Mouse (Mus musculus): ENCODE data around the gene Cfap299.

Cfap299 gene

DNA sequence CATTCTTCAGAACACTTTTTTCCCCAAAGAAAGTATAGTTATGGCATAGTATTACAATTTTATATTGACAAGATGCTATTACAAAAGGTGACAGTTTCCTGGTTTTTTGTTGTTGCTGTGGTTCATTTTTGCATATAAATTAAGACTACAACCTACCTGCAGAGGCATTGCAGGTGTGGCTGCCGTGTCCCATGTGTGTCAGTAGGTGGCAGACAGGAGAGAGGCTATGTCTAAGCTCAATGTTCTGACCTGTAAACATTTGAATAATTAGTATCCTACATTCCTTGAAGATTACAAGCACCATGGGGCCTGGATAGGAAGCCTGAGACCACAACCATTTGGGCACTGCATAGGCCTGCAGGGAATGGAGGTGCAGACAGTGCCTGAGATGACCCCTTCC, 212.2 kb downstream of the Cfap299 start:
- no peak for DNase-seq

DNA sequence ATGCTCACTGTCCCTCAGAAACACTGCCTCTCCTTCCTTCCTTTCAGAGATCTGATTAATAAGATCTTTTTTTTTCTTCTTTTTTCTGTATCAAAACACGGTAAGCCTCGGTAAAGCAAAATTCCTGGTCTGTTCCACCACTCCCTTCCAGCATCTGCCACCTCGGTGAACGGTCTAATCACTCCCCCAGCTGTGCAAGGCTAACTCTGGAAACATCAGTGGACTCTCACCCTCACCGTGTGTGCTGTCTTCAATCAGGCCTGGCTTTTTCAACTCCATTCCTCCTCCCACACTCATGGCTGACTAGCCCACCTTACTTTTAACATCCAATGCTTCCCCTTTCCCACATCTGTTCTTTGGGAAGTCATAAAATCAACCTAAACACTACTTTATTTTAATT, 221.2 kb downstream of the Cfap299 start:
- DNase-seq: no peak

DNA sequence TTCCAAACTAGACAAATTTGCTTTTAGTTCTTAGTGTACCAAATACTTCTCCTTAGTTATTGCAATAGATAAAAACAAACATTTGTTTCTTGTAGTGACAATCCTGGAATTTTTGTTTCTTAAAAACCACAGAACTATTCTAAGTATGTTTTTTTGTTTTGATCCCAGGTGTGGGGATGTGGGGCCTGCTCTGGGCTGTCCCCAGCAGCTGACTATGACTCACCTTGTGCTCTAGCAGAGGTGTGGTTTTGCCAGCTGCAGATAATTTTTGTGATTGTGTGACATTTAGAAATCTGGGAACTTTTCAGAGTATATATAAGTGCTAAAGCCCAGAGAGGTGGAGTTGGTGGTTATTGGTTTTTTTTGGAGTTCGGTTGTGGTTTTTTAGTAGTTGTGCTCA, 221.8 kb downstream of the Cfap299 start:
- no peak for DNase-seq

DNA sequence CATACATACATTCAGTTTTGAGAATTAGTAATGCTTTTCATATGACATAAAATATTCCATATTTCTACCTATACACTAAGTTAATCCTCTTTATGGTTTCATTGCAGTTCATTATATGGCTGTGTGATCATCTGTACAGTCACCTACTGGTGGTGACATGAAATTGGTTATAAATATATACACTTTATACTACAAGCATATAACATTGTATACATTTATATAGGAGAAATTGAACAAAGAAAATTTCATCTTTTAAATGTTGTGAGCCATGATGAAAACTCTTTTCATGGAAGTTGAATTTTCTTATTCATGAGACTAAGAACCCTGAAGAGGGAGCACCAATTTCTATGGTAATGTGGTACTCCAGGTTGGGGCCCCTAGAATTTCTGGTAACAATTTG, 223.3 kb downstream of the Cfap299 start, which contains the start of gene Gm11111:
TSS of gene Gm11111 (plus strand) at position 301 of the 400 bp plus-strand sequence.
- no peak for DNase-seq

DNA sequence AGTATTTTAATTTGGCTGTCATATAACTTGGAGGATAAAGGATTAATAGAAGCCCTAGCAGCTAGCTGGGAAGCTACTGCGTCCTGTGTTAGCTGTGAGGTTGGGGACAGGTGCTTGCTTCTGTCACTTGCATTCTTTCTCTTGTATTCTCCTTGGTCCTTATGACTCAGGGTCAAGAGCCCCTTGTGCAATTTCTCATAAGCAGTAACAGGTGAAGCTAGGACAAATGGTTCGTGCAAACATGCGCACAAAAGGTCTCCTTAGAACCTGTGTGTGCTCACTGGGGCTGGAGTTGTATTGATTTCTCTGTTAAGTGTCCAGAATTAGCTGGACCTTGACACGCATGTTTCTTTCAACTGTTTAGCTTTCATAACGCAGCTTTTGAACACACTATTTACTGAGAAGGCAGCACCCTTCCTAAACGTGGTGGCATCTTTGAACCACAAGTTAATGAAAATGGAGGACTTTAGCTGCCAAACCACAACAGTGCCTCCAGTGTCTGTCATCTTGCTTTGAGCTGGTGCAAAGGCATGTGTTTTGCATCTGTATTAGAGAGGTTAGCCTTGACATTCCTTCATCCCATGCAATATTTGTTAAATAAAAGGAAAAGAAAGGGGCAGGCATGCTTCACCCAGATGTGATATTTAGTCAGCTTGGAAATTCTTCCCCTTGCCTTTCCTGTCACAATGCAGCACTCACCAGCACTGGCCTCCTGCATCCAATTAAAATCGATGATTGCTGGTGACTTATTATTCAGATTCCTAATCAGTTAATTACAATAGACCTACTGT, 223.9 kb downstream of the Cfap299 start:
- DNase-seq: peak in 1 of 2 experiments; percentile 64

DNA sequence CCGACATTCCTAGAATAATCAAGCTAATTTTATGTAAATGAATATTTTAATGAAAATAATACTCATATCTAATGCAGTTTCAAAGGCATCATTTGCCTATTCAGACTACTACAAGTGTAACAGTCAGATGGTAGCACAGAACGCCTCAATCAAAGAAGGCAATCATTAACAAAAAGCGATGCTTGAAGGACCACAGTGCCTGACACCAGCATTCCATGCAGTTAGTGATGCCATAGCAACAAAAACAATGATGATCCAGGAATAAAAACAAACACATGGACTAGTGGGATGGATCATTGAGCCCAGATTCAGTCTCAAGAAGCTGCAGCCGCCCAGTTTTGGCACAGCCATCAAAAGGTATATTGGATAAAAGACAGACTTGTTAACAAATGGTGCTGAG, 232.2 kb downstream of the Cfap299 start:
- DNase-seq: no peak

DNA sequence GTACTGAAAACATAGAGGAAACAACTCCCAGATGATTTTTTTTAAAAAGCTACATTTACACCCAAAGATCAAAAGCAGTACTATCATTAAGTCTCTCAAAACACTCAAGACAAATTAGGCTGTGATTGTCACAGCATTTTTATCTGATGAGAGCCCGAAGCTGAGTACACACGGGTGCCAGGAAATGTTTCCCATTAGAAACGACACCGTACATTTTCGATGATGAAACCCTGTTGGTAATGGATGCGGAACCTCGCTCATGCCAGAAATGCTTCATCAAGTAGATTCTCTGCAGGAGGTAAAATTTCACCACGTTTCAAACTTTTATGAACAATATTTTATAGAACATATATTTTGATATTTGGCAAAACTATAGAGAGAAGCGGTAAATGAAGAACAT, 233.7 kb downstream of the Cfap299 start:
- DNase-seq: no peak

DNA sequence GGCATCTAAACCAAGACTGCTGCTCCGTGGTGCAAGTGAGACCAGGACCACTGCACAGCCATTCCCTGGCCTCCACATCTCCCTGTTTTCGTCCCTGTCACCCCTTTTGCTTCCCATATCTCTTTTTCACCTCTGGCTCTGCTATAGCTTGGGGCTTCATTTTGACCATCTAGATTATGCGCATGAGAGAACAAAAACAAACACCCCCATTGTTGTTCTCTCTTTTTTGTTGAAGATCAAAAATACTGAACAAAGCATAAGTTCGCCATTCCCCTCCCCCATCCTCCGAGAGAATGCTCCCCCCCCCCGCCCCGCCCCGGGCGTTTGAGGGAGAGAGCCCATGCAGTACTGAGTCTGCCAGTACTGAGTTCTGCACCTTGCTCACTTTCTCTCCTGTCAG, 234.7 kb downstream of the Cfap299 start:
- DNase-seq: no peak

DNA sequence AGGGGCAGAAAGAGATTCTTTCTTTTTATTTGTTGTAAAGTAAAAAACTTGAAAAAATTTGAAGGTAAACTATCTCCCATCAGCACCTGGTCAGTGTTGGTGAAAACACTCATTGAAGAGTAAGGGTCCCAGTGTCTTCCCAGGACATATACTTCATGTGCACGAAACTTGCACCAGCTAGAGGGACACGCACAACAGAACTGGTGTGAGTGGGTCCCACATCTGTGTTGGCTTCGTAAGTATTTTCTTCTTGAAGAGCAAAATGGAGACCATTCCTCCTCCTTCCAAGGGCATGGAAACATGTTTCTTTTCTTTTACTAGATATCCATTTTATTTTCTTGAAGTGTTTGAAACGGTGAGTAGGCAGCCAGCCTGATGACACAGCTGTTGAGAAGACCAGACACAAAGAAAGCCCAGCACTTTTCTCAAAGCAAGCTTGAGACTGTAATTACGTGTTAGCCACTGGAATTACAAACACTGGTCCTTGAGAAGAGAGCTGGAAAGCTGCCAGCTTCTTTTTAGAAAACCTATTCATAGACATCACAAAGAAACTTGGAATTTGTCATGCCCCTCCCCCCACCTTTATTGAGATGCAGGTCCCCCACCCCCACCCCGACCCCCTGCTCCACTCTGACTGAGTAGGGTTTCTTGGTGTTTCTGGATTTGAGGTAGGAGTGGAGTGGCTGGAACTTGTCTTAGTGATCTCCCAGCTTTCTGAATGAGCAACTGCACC, 237.5 kb downstream of the Cfap299 start:
- DNase-seq: no peak

DNA sequence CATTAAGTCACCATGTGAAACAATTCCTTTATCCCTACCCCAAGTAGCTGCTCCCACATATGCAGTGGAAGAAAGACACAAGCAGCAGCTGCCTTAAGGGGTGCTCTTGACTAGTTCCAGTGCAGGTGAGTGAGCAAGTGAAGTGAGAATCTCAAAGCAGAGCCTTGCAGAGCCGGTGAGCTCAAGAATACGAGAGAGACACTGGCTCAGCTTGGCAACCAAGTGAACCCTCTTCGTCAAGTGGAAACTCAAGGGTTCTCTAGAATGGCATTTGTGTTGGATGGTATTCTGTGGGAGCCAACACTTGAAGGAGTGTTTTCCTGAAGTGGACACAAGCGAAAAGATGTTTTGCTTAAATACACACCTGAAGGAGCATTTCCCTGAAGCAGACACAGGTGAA, 239.4 kb downstream of the Cfap299 start:
- peak; percentile 13 to 44 for DNase-seq

DNA sequence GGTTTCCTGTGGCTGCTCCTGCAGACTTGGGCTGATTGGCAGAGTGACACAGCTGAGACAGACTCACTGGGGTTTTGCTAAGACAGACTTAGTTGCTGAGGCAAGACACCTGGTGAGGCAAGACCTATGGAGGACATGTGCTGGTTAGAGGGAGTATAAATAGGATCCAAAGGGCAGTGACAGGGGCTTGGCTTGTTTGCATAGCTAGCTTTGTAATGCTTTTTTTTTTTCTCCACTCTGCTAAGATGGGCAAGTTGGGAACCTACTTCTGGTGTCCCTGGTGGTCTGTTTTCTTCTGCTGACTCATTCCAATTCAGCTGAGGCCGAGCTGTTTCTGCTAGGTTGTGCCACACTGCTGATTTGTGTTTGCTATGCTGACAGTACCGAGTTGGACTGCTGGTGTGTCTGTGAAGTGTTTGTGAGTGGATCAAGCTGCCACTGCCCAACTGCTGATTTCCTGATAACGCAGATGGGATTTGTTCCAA, 240.0 kb downstream of the Cfap299 start:
- peak in 1 of 2 experiments; percentile 21 for DNase-seq

DNA sequence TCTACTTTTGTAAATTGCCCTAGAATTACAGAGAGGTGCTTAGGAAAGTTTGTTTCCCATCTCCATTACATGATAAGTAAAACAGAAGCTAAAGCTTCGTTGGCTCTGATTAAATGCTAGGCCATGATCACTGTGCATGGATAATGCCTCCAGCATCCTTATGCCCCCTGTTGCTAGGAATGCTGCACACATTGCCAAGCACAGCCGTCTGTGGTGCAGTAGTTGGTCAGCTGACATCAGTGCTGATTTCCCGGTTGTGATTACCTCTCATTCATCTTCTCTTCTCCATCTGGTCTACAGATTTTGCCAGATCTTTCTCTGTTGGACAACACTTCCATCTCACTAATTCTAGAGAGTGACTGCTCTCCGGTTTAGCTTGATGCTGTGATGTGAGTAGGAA, 243.3 kb downstream of the Cfap299 start:
- DNase-seq: no peak

DNA sequence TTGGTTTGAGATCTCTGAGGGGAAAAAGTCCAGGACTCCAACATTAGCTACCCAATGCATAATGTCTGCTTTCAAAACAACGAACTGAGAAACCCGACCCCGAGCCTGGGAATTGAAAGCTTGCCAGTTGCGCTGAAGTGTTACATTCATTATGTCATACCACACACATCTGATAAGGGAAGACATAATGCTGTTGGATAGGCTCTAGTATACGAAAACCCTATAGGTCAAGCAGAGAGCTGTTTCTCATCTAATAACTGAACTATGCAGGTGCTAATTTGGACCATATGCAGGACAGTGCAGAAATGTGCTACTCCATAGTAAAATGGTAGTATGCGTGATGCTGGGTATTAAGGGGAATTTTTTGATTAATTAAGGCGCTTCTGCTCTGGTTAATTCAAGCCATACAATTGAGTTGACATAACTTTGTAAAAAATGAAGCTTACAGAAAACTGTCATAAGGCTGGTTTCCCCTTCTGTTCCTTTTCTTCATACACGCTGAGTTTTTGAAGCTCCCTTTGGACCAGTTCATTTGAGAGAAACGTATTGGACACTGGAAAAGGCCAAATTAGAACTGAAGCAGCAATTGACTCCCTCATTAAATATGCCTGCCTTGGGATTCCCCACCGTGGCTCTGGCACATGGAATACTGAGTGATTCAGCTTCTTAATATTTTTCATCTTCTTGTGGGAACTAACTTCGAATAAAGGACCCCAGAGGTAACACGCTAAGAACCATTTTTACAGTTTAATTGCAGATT, 245.8 kb downstream of the Cfap299 start:
- DNase-seq: no peak

DNA sequence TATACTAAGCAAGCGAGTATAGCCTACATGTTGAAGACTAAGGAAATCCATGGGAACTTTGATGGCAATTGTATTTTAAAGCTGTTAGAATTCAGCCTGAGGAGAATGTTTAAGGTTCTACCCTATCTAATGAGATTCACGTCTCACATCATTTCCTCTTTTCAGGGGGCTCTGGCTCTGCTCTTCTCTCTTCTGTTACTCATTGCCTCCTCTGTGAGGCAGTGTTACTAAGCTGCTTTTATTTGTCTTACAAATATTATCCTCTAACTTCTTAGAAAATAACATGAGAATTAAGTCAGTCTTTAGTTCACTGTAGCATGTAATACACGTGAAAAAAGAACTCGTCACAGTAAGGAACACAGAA, 246.3 kb downstream of the Cfap299 start:
- no peak for DNase-seq

DNA sequence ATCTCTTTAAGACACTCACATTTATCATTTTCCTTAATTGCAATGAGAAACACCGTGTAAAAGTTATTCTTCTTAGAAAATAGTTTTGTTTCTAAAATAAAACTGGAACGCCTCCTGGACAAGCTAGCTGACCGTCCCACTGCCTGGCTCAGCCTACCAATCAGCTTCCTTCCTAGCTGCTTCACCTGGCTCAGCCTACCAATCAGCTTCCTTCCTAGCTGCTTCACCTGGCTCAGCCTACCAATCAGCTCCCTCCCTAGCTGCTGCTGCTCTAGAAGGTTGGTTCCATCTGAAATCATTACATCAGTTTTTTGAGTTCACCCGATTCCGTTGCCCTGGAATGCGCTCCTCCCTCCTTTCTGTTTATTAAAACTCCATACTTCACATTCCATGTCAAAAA, 247.4 kb downstream of the Cfap299 start:
- peak; percentile 18 to 26 for DNase-seq

DNA sequence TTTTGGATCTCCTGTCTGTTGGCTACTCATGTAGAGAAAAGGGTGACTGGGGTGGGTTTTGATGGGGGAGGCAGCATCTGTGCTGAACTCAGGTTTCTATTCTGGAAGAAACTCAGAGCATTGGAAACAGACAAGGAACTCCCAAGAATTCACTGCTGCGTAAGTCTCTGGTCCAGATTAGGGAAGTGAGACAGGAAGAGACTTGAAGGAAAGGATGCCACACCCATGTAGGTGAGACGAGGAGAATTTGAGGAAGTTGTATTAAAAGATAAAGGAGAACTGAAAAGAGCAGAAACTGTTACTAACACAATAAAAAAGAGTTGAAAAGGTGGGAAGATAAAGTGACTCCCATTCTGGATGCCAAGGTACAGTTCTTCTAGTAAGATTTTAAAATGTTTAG, 249.3 kb downstream of the Cfap299 start:
- no peak for DNase-seq

DNA sequence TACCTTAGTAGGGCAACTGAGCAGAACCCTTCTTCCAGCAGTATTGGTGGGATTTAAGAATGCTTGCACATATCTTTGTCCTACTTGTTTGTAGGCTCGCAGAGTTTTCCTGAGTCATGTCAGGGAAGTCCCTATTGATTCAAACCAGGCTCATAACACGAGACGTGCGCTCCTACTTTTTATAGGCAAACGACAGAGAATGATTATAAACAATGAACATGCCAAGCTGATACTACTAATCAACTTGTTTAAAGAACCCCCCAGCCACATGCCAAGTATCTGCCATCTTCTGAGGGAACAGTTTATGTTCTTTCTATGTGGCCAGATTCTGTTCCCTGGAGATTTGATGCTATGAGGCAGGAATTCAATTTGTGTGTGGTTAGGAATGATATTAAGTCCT, 251.7 kb downstream of the Cfap299 start:
- DNase-seq: no peak

DNA sequence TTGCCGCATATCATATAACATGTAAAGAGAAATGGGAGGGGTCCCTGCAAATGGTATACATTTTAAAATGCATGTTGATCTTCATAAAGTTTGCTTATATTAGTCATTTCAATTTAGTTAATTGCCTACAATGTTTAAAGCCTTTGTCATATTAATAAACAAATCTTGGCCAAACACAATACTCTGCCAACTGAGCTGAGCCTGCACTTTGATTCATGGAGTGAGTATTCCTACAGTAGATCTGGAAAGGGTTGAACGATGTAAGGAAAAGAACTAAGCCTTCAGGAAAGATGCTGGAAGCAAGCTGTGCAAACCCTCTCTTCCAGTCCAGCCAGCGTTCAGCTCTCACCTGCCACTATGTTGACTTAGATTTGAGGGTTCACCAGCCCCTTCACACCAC, 252.9 kb downstream of the Cfap299 start:
- no peak for DNase-seq

DNA sequence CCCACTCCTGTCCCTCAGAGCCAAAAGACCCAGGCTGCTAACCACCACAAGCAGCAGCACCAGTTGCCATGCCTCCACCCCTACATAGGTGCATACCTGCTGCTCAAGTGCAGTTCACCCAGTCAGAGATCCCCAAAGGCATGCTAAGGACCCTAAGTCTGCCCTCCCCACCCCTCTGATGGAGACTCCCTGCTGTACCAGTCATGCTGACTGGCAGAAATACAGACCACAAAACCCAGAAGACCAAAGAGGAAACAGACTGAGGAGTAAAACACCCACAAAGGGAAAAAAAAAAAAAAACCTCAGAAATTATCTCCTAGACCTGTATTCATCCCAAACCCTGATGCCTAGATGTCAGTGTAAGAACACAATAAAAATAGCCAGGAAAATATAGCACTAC, 256.8 kb downstream of the Cfap299 start:
- DNase-seq: no peak

DNA sequence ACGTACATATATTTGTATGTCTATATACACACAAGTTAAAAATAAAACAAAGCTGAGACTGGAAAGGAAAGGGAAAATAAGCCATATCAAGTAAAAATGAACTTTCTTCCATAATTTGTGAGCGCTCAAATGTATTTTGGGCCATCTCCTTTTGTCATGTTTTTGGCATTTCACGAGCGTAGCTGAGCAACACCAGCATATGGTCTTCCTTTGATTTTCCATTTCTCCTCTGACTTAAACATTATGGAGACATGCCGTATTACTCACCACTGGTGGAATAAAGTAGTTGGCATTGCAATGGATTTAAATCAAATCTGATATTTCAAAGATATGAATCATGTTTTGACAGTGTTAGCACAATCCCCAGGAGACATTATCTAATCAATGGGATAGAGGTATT, 284.4 kb downstream of the Cfap299 start:
- no peak for DNase-seq

DNA sequence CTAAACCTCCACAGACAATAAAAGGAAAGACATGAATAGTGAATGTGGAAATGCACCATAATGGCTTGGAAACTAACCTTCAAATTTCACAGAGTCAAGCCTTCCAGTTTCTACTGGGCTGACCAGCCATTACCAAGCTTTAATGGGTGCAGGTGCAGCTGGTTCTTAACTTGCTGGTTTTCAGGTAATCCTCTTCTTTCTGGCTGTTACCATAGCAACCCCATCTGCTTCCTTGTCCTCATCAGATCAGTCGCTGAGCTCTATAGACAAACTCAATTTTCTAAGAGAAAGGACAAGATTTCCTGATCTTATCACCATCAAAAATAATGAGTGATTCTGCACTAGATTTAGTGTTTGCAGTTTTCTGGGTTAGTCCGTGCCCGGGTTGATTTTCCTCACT, 287.8 kb downstream of the Cfap299 start:
- no peak for DNase-seq

DNA sequence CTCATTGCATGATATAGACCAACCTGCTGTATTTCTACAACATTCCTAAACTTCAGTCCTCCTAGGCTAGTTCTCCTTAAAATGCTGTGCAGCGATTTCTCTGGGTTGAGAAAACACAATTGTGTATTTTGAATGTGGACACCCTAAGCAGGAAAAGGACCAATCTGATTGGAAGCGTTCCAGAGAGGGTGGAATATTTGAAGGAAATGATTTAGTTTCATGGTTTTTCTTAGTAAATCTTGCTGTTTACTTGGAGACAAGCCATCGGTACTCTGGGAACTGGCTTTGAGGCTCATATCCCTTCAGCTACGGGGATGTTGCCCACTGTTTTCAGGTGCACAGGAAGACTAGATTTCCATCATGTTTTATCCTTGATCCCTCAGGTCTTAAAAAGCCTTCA, 288.3 kb downstream of the Cfap299 start:
- no peak for DNase-seq

DNA sequence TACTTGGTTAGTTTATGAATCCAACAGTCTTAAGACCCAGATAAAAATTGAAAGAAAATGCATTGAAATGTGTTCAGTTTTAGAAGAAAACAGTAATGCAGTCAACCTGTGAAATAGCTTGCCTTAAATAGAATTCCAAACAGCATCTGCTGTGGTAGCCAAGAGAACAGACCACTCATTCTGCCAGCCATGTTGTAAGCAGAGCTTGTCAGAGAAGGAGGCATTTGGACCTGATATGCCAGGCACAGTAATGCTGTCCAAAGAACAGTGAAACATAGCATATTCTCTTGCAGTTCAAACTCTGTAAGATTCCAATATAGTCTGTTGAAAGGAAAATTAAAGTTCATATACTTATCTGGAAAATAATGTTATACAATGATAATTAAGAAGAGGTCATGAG, 321.2 kb downstream of the Cfap299 start:
- DNase-seq: no peak

DNA sequence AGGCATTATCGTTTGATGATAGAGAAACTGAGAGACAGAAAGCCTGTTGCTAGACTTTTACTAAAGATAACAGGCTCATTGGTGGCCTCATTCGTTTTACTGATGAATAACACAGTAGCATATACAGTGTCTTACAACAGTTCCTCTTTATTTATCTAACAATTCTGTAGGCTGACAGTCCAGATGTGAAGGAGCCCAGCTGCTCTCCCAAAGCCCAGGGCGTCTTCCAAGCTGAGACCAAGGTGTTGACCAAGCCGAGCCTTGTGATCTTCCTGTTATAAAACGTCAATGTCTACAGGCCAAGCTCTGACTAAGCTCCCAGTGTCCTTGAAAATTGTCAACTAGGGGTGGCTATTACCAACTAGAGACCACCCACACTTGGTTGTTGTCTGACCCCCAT, 321.9 kb downstream of the Cfap299 start:
- DNase-seq: no peak
